In genomic region chr10:115586246-115587231, GRCm38 (mm10) we compare ENCODE assay signal across 8 mouse cellular contexts. TPM values are rescaled to one million over a fixed set of nuclear protein-coding genes. Genes with fewer than 3 reads are reported as not detected.
DNase-seq lines count a peak whose midpoint lies in the region; ATAC-seq and TF ChIP-seq lines count a peak whose summit lies in the region.

No protein-coding gene starts in this region.

- no peaks in the 10 kb centered on the region for H3K36me3 ChIP-seq in heart, postnatal 0 days (replicated peaks; ENCODE audit: control insufficient read depth, insufficient read depth, low read length)
- H3K36me3 ChIP-seq in liver, embryonic 12.5 days: no peaks in the 10 kb centered on the region
- H3K36me3 ChIP-seq in neural tube, embryonic 15.5 days: no peaks in the 10 kb centered on the region

- H3K27me3 ChIP-seq in heart, postnatal 0 days (ENCODE audit: control insufficient read depth, insufficient read depth, low read length): peaks cover 61% of the 10 kb centered on the region
- H3K27me3 ChIP-seq in liver, embryonic 12.5 days (replicated peaks): peaks cover 67% of the 10 kb centered on the region
- peaks cover 28% of the 10 kb centered on the region for H3K27me3 ChIP-seq in neural tube, embryonic 15.5 days (replicated peaks)

- H3K9me3 ChIP-seq in heart, postnatal 0 days (replicated peaks; ENCODE audit: control insufficient read depth, low read length): no peaks in the 10 kb centered on the region
- H3K9me3 ChIP-seq in liver, embryonic 12.5 days (replicated peaks): no peaks in the 10 kb centered on the region
- no peaks in the 10 kb centered on the region for H3K9me3 ChIP-seq in neural tube, embryonic 15.5 days (replicated peaks)

- peak overlapping the region; percentile 36 for H3K4me3 ChIP-seq in heart, postnatal 0 days (ENCODE audit: low read depth, low read length)
- peak overlapping the region; percentile 49 for H3K4me3 ChIP-seq in liver, embryonic 12.5 days
- peak overlapping the region; percentile 75 for H3K4me3 ChIP-seq in neural tube, embryonic 15.5 days (replicated peaks)

- TF ChIP-seq CTCF in heart, postnatal 0 days (IDR thresholded peaks at IDR 0.05; ENCODE audit: low read depth): no peak

- peaks cover 9% of the 10 kb centered on the region; the same call in 1 of the 2 replicates for H3K4me1 ChIP-seq in heart, postnatal 0 days (ENCODE audit: control insufficient read depth, insufficient read depth)
- H3K4me1 ChIP-seq in liver, embryonic 12.5 days: peaks cover 15% of the 10 kb centered on the region; the same call in 1 of the 2 replicates
- peaks cover 32% of the 10 kb centered on the region for H3K4me1 ChIP-seq in neural tube, embryonic 15.5 days

- peak; percentile 7 for DNase-seq in 3134 (ENCODE audit: extremely low read depth, insufficient read length, low spot score)
- peak; percentile 11 for DNase-seq in CD4-positive helper T cell, adult 2 months (ENCODE audit: low read depth, low spot score)
- DNase-seq in cerebellum, adult 9-10 months: peak; percentile 40
- DNase-seq in heart, postnatal 0 days (ENCODE audit: low spot score): peak; percentile 8
- no peak for DNase-seq in left cerebral cortex, adult 9 months (ENCODE audit: low spot score in 2 of 2)

- WGBS in heart, postnatal 0 days: under 1% methylated on average over 41 of the region's 41 CpGs
- whole genome bisulfite sequencing in liver, embryonic 12.5 days (ENCODE audit: insufficient replicate concordance): under 1% methylated on average over 41 of the region's 41 CpGs
- under 1% methylated on average over 41 of the region's 41 CpGs for WGBS in neural tube, embryonic 15.5 days

- no peak overlapping the region for H3K27ac ChIP-seq in heart, postnatal 0 days (ENCODE audit: low read depth)
- peak overlapping the region; percentile 36; the same call in 1 of the 2 replicates for H3K27ac ChIP-seq in liver, embryonic 12.5 days
- no peak overlapping the region for H3K27ac ChIP-seq in neural tube, embryonic 15.5 days (replicated peaks)

- peak overlapping the region; percentile 62 for H3K4me2 ChIP-seq in heart, postnatal 0 days (ENCODE audit: low read depth, low read length)
- peak overlapping the region; percentile 61 for H3K4me2 ChIP-seq in liver, embryonic 12.5 days
- peak overlapping the region; percentile 99 for H3K4me2 ChIP-seq in neural tube, embryonic 15.5 days

- peak; percentile 63 for ATAC-seq in heart, postnatal 0 days (ENCODE audit: insufficient read depth, low read depth)
- peak; percentile 69 for ATAC-seq in liver, embryonic 12.5 days
- ATAC-seq in neural tube, embryonic 15.5 days (ENCODE audit: low FRiP score): peak; percentile 71
- ATAC-seq in erythroid progenitor cell, adult 5-6 weeks (replicated peaks; ENCODE audit: low FRiP score, poor library complexity, severe bottlenecking): no peak

- no peak for TF ChIP-seq EP300 in heart, postnatal 0 days (IDR thresholded peaks at IDR 0.05; ENCODE audit: low read depth)

- no peak overlapping the region for H3K9ac ChIP-seq in heart, postnatal 0 days (replicated peaks; ENCODE audit: low read depth, low read length)
- H3K9ac ChIP-seq in liver, embryonic 12.5 days: no peak overlapping the region
- peak overlapping the region; percentile 67 for H3K9ac ChIP-seq in neural tube, embryonic 15.5 days (replicated peaks)

RNA-seq across cellular contexts. Expression of gene Lgr5, which starts 1.0 kb away (rescaled TPM):
- not detected in 2 replicates for total RNA-seq in heart, postnatal 0 days (2014; rRNA removed; ENCODE audit: low replicate concordance)
- polyA plus RNA-seq in heart, postnatal 0 days (2015; fragmentation: Nextera tagmentation; extraction: Ambion mirVana): 0.04 and 0.08 TPM in 2 replicates
- 2.7 and 3.9 TPM in 2 replicates for polyA plus RNA-seq in liver, embryonic 12.5 days (2016; fragmentation: Nextera tagmentation; extraction: Ambion mirVana)
- 2.5 and 3.0 TPM in 2 replicates for polyA plus RNA-seq in neural tube, embryonic 15.5 days (2015; fragmentation: Nextera tagmentation; extraction: Ambion mirVana)
- total RNA-seq in erythroid progenitor cell, adult 5-6 weeks (2015; ENCODE audit: low replicate concordance): 0.72 and 0.84 TPM in 2 replicates
- total RNA-seq in erythroid progenitor cell, adult 5-6 weeks (2017; ENCODE audit: low replicate concordance): 0.26 and 1.4 TPM in 2 replicates

RNA-seq across cellular contexts. Expression of gene A930009A15Rik, which starts 16.8 kb away (rescaled TPM):
- not detected in 2 replicates for total RNA-seq in heart, postnatal 0 days (2014; rRNA removed; ENCODE audit: low replicate concordance)
- polyA plus RNA-seq in heart, postnatal 0 days (2015; fragmentation: Nextera tagmentation; extraction: Ambion mirVana): not detected in 2 replicates
- polyA plus RNA-seq in liver, embryonic 12.5 days (2016; fragmentation: Nextera tagmentation; extraction: Ambion mirVana): not detected in 2 replicates
- 0.46 and 0.49 TPM in 2 replicates for polyA plus RNA-seq in neural tube, embryonic 15.5 days (2015; fragmentation: Nextera tagmentation; extraction: Ambion mirVana)
- not detected in 2 replicates for total RNA-seq in erythroid progenitor cell, adult 5-6 weeks (2015; ENCODE audit: low replicate concordance)
- total RNA-seq in erythroid progenitor cell, adult 5-6 weeks (2017; ENCODE audit: low replicate concordance): not detected in 2 replicates

Comparison
In these comparisons a context has a peak if more than half of its experiments do, and no peak if none do; other contexts are left out.
1. DNase-seq: peak in 3134 (single experiment), CD4-positive helper T cell, adult 2 months (single experiment), cerebellum, adult 9-10 months (single experiment) and heart, postnatal 0 days (single experiment); none in left cerebral cortex, adult 9 months (0 of 2).
2. Peak in every context shown above with its lines, with median percentiles within 50 percentile points of each other: H3K4me2 ChIP-seq and H3K4me3 ChIP-seq.